Mouse (Mus musculus): ENCODE measurements around the gene Prdm11. TPM values are rescaled to one million over a fixed set of nuclear protein-coding genes. Genes with fewer than 3 reads are reported as not detected.
A peak's percentile ranks its signal among the peaks of the same experiment; 100 is the strongest.

Gene Prdm11
- polyA plus RNA-seq, 1 experiment from 2014 or later = 1.8 TPM

DNA sequence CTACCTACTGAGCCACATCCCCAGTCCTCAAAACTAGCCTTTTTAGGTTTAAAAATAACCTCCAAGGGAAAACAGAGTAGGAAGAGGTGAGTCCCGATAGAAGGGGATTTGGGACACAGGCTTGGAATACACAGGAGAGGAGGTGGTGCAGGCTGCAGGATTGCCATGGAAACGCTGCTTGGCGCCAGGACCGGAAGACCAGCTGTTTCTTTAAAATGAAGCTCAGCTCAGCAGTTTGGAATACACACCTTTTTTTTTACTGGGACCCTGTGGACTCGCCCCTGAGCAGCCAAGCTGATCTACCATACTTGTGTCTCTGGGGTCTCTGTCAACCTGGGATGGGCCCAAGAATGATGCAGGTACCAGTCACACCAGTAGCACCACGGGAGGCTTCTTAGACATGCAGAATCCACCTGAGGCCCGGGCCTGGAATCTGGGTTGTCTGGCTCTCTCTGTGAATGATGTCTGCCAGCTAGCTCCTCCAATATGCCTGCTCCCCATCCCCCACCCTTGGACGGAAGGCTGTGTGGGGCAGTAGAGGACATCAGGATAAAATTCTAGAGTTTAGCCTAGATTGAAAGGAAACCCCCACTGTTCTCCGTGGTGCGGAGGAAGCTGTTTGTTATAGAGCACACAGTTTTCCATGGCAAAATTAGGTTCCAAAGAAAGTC lies 111.5 kb downstream of the Prdm11 start:
- Histone ChIP-seq H3K9me3 (ENCODE audit: control insufficient read depth, low read length) (no peaks in the 10 kb centered on the region), H3K4me2 (replicated peaks) (no peak overlapping the region), H3K4me1 (replicated peaks; ENCODE audit: control insufficient read depth, insufficient read depth, low read length) (peaks cover 17% of the 10 kb centered on the region), H3K27ac (peak overlapping the region; percentile 41), H3K36me3 (replicated peaks; ENCODE audit: control insufficient read depth, insufficient read depth) (no peaks in the 10 kb centered on the region), H3K27me3 (ENCODE audit: control insufficient read depth, insufficient read depth, low read length) (no peaks in the 10 kb centered on the region), H3K4me3 (replicated peaks; ENCODE audit: low read length) (no peak overlapping the region), H3K9ac (no peak overlapping the region)
- no peak for ATAC-seq (ENCODE audit: low FRiP score)
- DNase-seq (ENCODE audit: low spot score) = peak; percentile 48
- 18% methylated on average over 10 of the region's 10 CpGs for WGBS

DNA sequence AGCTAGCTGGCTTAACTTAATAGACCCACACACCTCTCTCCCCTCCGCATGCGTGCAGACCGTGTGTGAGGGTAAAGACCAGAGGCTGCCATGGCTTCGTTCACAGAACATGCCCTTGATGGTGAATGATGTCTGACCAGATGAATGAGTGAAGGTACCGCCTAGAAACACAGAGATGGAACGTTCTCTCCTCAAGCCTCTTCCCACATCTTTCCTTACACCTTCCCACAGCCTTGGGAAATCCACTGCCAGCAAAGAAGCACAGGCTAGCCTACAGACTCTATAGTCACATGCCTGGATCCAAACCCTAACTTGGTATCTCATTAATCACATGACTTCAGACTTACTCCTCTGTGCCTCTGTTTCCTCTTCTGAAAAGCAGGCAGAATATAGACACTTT lies 112.6 kb downstream of the Prdm11 start:
- Histone ChIP-seq H3K9ac (no peak overlapping the region), H3K27ac (no peak overlapping the region), H3K4me2 (replicated peaks) (no peak overlapping the region), H3K4me3 (replicated peaks; ENCODE audit: low read length) (no peak overlapping the region), H3K27me3 (ENCODE audit: control insufficient read depth, insufficient read depth, low read length) (no peaks in the 10 kb centered on the region), H3K4me1 (replicated peaks; ENCODE audit: control insufficient read depth, insufficient read depth, low read length) (peaks cover 17% of the 10 kb centered on the region), H3K9me3 (ENCODE audit: control insufficient read depth, low read length) (no peaks in the 10 kb centered on the region), H3K36me3 (replicated peaks; ENCODE audit: control insufficient read depth, insufficient read depth) (no peaks in the 10 kb centered on the region)
- DNase-seq (ENCODE audit: low spot score) (no peak), ATAC-seq (ENCODE audit: low FRiP score) (no peak)
- 83% methylated on average over 6 of the region's 6 CpGs for WGBS

DNA sequence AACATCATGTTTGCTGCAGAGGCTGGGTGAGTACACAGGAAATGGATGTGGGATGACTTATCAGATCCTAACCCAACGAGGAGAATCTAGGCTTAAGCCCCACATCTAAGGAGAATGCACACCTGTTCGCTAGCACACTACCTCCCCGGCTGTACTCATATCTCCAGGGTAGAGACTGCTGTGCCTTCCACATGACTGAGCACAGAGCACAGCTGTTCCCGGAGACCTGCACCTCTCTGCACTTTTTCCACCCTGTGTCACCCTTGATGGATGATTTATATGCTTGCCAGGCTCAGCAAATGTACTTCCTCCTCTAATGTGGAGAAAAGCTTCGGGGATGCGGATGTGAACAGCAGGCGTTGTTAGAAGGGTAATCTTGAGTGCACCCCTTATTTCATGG lies 114.9 kb downstream of the Prdm11 start:
- H3K4me1 ChIP-seq (replicated peaks; ENCODE audit: control insufficient read depth, insufficient read depth, low read length) = peaks cover 17% of the 10 kb centered on the region
- no peak overlapping the region for H3K4me2 ChIP-seq (replicated peaks)

DNA sequence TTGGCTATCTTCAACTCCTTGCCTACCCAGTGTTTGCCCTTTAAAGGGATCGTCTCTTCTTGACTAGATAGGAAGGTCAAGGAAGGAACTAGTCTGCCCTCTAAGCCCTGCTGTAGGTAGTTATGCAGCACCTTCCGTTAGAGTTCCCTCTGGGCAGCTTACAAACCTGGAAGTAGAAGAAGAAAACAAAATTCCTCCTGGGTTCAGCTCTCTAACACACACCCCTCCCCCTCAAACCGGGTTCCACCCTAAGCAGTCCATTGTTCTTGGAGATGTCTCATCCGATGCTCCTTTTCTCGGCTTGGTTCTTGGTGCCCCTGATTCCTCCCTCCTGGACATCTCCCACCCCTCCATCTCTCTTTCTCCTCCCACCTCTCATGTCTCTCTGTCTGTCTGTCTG lies 116.3 kb downstream of the Prdm11 start:
- Histone ChIP-seq H3K9me3 (ENCODE audit: control insufficient read depth, low read length) (no peaks in the 10 kb centered on the region), H3K4me1 (replicated peaks; ENCODE audit: control insufficient read depth, insufficient read depth, low read length) (peaks cover 6% of the 10 kb centered on the region), H3K4me2 (replicated peaks) (no peak overlapping the region), H3K27ac (no peak overlapping the region), H3K36me3 (replicated peaks; ENCODE audit: control insufficient read depth, insufficient read depth) (no peaks in the 10 kb centered on the region), H3K9ac (no peak overlapping the region), H3K4me3 (replicated peaks; ENCODE audit: low read length) (no peak overlapping the region), H3K27me3 (ENCODE audit: control insufficient read depth, insufficient read depth, low read length) (no peaks in the 10 kb centered on the region)
- WGBS = 75% methylated on average over 5 of the region's 5 CpGs
- no peak for DNase-seq (ENCODE audit: low spot score)
- no peak for ATAC-seq (ENCODE audit: low FRiP score)

More for the DNA sequence above, 114.9 kb downstream of the Prdm11 start:
- Histone ChIP-seq H3K27me3 (ENCODE audit: control insufficient read depth, insufficient read depth, low read length) (no peaks in the 10 kb centered on the region), H3K9ac (no peak overlapping the region), H3K27ac (no peak overlapping the region), H3K4me3 (replicated peaks; ENCODE audit: low read length) (no peak overlapping the region), H3K36me3 (replicated peaks; ENCODE audit: control insufficient read depth, insufficient read depth) (no peaks in the 10 kb centered on the region), H3K9me3 (ENCODE audit: control insufficient read depth, low read length) (no peaks in the 10 kb centered on the region)
- ATAC-seq (ENCODE audit: low FRiP score) = no peak
- no peak for DNase-seq (ENCODE audit: low spot score)
- 71% methylated on average over 7 of the region's 7 CpGs for WGBS

DNA sequence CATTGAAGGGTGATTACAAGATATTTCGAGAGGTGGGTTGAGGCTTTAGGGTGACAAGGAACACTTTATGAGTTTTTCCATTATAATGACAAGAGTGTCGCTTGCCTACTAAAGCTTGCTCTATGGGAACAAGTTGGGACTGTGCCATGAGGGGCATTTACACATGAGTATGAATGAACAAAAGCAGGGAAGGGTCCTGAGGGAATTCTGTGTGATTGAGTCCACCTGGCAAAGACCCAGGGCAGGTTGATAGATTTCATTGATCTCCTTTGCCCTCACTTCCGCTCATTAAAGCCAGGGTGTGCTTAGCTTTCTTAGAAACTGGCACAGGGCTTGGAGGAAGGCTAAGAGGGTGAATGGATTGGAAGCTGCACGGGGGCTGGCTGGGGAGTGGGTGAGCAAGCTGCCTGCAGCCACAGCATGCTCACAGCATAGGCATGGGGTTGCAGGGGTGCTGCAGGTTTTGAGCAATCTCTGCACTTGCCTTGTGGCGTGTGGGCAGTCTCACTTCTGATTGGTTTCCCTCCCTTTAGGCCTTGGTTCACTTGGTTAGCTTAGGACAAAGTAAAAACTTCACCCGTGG lies 121.2 kb downstream of the Prdm11 start:
- Histone ChIP-seq H3K4me3 (replicated peaks; ENCODE audit: low read length) (no peak overlapping the region), H3K9ac (no peak overlapping the region), H3K27ac (no peak overlapping the region), H3K4me1 (replicated peaks; ENCODE audit: control insufficient read depth, insufficient read depth, low read length) (peaks cover 5% of the 10 kb centered on the region; the same call in 1 of the 2 replicates), H3K27me3 (ENCODE audit: control insufficient read depth, insufficient read depth, low read length) (no peaks in the 10 kb centered on the region), H3K9me3 (ENCODE audit: control insufficient read depth, low read length) (no peaks in the 10 kb centered on the region), H3K4me2 (replicated peaks) (no peak overlapping the region), H3K36me3 (replicated peaks; ENCODE audit: control insufficient read depth, insufficient read depth) (no peaks in the 10 kb centered on the region)
- ATAC-seq (ENCODE audit: low FRiP score) (no peak), DNase-seq (ENCODE audit: low spot score) (no peak)
- 55% methylated on average over 6 of the region's 6 CpGs for WGBS

- Histone ChIP-seq H3K9ac (no peak overlapping the region), H3K9me3 (ENCODE audit: control insufficient read depth, low read length) (no peaks in the 10 kb centered on the region), H3K4me2 (replicated peaks) (no peak overlapping the region), H3K36me3 (replicated peaks; ENCODE audit: control insufficient read depth, insufficient read depth) (no peaks in the 10 kb centered on the region), H3K27ac (peak overlapping the region; percentile 14; the same call in 1 of the 2 replicates), H3K4me3 (replicated peaks; ENCODE audit: low read length) (no peak overlapping the region), H3K27me3 (ENCODE audit: control insufficient read depth, insufficient read depth, low read length) (no peaks in the 10 kb centered on the region), H3K4me1 (replicated peaks; ENCODE audit: control insufficient read depth, insufficient read depth, low read length) (peaks cover 16% of the 10 kb centered on the region)
- peak; percentile 64 for ATAC-seq (ENCODE audit: low FRiP score)
- WGBS = 32% methylated on average over 4 of the region's 4 CpGs
- DNase-seq (ENCODE audit: low spot score) = peak; percentile 77
These were observed 125.3 kb downstream of the Prdm11 start for GRCm38 (mm10) chr2:92920709-92921108.

DNA sequence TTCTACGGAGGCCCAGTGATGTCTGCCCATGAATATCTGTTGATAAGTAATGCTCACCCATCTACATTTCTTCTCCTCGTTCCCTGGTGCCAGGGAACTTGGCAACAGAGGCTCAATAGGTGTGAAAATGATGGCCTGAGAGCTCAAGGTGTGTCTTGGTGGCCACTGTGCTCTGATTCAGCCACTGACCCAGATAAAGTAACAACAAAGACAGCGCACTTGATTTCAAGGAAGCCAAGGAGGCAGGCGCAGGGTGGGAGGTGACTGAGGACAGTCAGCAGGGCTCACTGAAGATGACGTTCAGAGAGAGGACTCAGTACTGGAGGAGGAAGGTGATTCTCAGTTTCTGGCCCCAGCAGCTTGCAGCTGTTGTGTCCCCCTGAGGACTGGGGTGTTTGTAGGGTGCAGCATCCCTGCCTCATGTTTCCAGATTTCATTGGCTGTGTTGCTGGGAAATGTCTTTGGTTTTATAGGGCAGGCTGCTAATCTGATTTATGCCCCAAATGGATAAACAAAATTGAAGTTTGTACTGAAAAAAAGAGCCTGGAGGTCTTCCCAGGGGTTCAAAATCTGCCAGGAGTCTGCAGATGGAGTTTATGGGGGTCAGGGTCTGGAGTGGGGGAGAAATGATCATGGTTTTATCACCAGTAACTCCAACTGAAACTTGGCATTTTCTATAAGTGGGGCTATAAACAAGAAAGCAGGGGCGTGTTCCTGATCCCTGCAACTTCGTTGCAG lies 128.4 kb downstream of the Prdm11 start:
- Histone ChIP-seq H3K4me3 (replicated peaks; ENCODE audit: low read length) (no peak overlapping the region), H3K9me3 (ENCODE audit: control insufficient read depth, low read length) (no peaks in the 10 kb centered on the region), H3K9ac (no peak overlapping the region), H3K36me3 (replicated peaks; ENCODE audit: control insufficient read depth, insufficient read depth) (no peaks in the 10 kb centered on the region), H3K27ac (no peak overlapping the region; the same call in 1 of the 2 replicates), H3K27me3 (ENCODE audit: control insufficient read depth, insufficient read depth, low read length) (0 out of 2 replicates have a peak, but pooled peaks cover 5% of the 10 kb centered on the region), H3K4me1 (replicated peaks; ENCODE audit: control insufficient read depth, insufficient read depth, low read length) (peaks cover 39% of the 10 kb centered on the region), H3K4me2 (replicated peaks) (peak overlapping the region; percentile 26)
- no peak for DNase-seq (ENCODE audit: low spot score)
- whole genome bisulfite sequencing = 52% methylated on average over 7 of the region's 7 CpGs
- ATAC-seq (ENCODE audit: low FRiP score) = no peak

DNA sequence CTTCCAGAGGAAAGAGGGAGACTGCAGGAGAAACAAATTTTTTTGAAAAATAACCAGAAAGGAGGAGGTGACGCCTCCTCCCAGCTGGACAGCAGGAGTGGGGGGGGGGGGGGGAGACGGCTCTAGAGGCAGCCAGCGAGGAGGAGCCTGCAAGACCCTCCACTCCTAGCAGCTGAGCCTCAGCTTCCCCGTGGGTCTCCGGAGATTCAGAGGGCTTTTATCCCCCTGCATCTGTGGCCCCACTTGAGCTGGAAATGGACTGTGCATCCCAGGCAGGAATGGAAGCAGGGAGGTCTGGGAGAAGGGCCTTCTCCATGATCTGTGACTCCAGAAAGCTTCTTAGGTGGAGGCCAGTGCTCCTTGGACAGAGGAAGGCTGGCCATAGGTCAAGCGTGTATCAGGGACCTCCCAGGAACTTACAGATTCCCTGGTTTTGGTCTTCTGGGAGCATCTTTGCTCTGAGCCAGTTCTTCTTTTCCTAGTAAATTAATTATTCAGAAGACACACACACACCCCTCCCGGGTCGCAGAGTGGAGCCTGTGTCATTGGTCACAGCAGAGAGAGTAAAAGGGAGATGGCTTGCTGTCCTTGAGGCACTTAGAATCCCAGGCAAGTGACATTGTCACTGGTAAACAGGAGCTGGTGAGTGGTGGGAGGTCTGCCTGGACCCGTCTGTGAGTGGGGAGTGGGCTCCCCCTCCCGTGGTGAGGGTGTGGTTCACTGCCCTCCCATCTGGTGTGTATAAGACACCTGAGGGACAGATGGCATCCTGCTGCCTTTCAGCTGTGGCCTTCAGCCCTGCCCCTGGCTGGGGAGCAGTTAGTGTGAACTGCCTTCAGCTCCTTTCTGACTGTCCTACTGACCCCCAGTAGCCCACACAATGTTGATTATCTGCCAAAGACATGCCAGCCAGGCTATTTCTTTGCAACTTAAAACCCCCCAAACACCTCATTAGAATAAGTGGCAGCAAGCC lies 130.0 kb downstream of the Prdm11 start:
- peak; percentile 49 for DNase-seq (ENCODE audit: low spot score)
- Histone ChIP-seq H3K9me3 (ENCODE audit: control insufficient read depth, low read length) (no peaks in the 10 kb centered on the region), H3K4me2 (replicated peaks) (peak overlapping the region; percentile 87), H3K27ac (peak overlapping the region; percentile 69), H3K27me3 (ENCODE audit: control insufficient read depth, insufficient read depth, low read length) (0 out of 2 replicates have a peak, but pooled peaks cover 5% of the 10 kb centered on the region), H3K9ac (peak overlapping the region; percentile 75), H3K4me1 (replicated peaks; ENCODE audit: control insufficient read depth, insufficient read depth, low read length) (peaks cover 44% of the 10 kb centered on the region), H3K4me3 (replicated peaks; ENCODE audit: low read length) (peak overlapping the region; percentile 47), H3K36me3 (replicated peaks; ENCODE audit: control insufficient read depth, insufficient read depth) (no peaks in the 10 kb centered on the region)
- 4% methylated on average over 8 of the region's 10 CpGs for WGBS
- ATAC-seq (ENCODE audit: low FRiP score) = no peak

Data from hindbrain, embryonic 14.5 days (tissue).